Mouse (Mus musculus) limb, embryonic 10.5 days (tissue): ENCODE measurements around the gene Hbq1a. TPM values are rescaled to one million over a fixed set of nuclear protein-coding genes. Genes with fewer than 3 reads are reported as not detected.

ENCODE experiments used
- DNase-seq: peaks from one replicate; pipeline ENCODE4 v3.0.0-alpha.2; 2017; ENCODE audit warnings: low spot score
- H3K27ac ChIP-seq: fragments of 300-500 bp; sonication (generic); 2 replicates; pipeline ENCODE4 v1.5.1; 2016; ENCODE audit warnings: mild to moderate bottlenecking
- H3K27me3 ChIP-seq: fragments of 300-500 bp; sonication (generic); 2 replicates; pipeline ENCODE4 v1.6.1; 2016; ENCODE audit warnings: low read depth, mild to moderate bottlenecking; ENCODE audit not compliant: poor library complexity, severe bottlenecking
- H3K36me3 ChIP-seq: fragments of 300-500 bp; sonication (generic); 2 replicates; pipeline ENCODE4 v1.6.1; 2016; ENCODE audit warnings: mild to moderate bottlenecking, moderate library complexity
- H3K4me1 ChIP-seq: fragments of 300-500 bp; sonication (generic); 2 replicates; pipeline ENCODE4 v1.6.1; 2016
- H3K4me3 ChIP-seq: fragments of 300-500 bp; sonication (generic); 2 replicates; pipeline ENCODE4 v1.5.1; 2016; ENCODE audit warnings: mild to moderate bottlenecking, moderate library complexity
- H3K9me3 ChIP-seq: fragments of 300-500 bp; sonication (generic); replicated peaks from 2 replicates; pipeline ENCODE4 v1.6.1; 2016; ENCODE audit warnings: mild to moderate bottlenecking
- WGBS: fragments of 180-500 bp; shearing (Covaris S2); methylation state at CpG from one replicate; pipeline ENCODE4 v1.1.7; 2016; 5-methylcytosine and 5-hydroxymethylcytosine counted together
- polyA plus RNA-seq: library from polyadenylated mRNA; unstranded; fragments of >200 nt; fragmentation: Nextera tagmentation; extraction: Ambion mirVana; gene quantifications from 2 replicates; pipeline ENCODE4 v1.2.1, GENCODE M21; 2016

The Hbq1a gene
- polyA plus RNA-seq, 1 experiment from 2014 or later, result not detected

- no peaks in the 10 kb centered on the region for H3K27me3 ChIP-seq
- H3K27ac ChIP-seq, result no peak overlapping the region
- DNase-seq, result no peak
- H3K36me3 ChIP-seq, result peaks cover 13% of the 10 kb centered on the region
- peaks cover 36% of the 10 kb centered on the region for H3K4me1 ChIP-seq
- H3K4me3 ChIP-seq, result no peak overlapping the region
- 70% methylated on average over 6 of the region's 6 CpGs for WGBS
- no peaks in the 10 kb centered on the region for H3K9me3 ChIP-seq
Observed at GRCm38 (mm10) chr11:32345504-32346297, 45.8 kb downstream of the Hbq1a start.

GRCm38 (mm10) chr11:32347264-32347606 is 47.4 kb downstream of the Hbq1a start:
- H3K27ac ChIP-seq, result peak overlapping the region; percentile 98
- no peak for DNase-seq
- peak overlapping the region; percentile 90 for H3K4me3 ChIP-seq
- no peaks in the 10 kb centered on the region for H3K9me3 ChIP-seq
- 4% methylated on average over 10 of the region's 10 CpGs for WGBS
- peaks cover 28% of the 10 kb centered on the region for H3K36me3 ChIP-seq
- peaks cover 36% of the 10 kb centered on the region for H3K4me1 ChIP-seq
- H3K27me3 ChIP-seq, result no peaks in the 10 kb centered on the region

GRCm38 (mm10) chr11:32347607-32348432 is 48.0 kb downstream of the Hbq1a start, which contains the start of gene Sh3pxd2b:
Sh3pxd2b (plus strand) TSS chr11:32347820.
- peak within 1 kb of the TSS; percentile 98 for H3K27ac ChIP-seq
- peak within 1 kb of the TSS; percentile 90 for H3K4me3 ChIP-seq
- peak; percentile 86 for DNase-seq
- peaks cover 34% of the 10 kb centered on the region for H3K36me3 ChIP-seq
- peaks cover 36% of the 10 kb centered on the region for H3K4me1 ChIP-seq
- no peaks in the 10 kb centered on the region for H3K9me3 ChIP-seq
- WGBS, result under 1% methylated on average over 86 of the region's 86 CpGs
- no peaks in the 10 kb centered on the region for H3K27me3 ChIP-seq

GRCm38 (mm10) chr11:32348433-32349283 is 48.8 kb downstream of the Hbq1a start:
- WGBS, result 39% methylated on average over 9 of the region's 9 CpGs
- Histone ChIP-seq H3K27ac (peak overlapping the region; percentile 98), H3K4me3 (peak overlapping the region; percentile 90), H3K27me3 (no peaks in the 10 kb centered on the region), H3K36me3 (peaks cover 42% of the 10 kb centered on the region), H3K9me3 (no peaks in the 10 kb centered on the region), H3K4me1 (peaks cover 36% of the 10 kb centered on the region)
- peak; percentile 44 for DNase-seq

GRCm38 (mm10) chr11:32349284-32349953 is 49.5 kb downstream of the Hbq1a start:
- peaks cover 50% of the 10 kb centered on the region for H3K36me3 ChIP-seq

More at GRCm38 (mm10) chr11:32349284-32349953, 49.5 kb downstream of the Hbq1a start:
- no peaks in the 10 kb centered on the region for H3K27me3 ChIP-seq
- H3K27ac ChIP-seq, result peak overlapping the region; percentile 98
- 79% methylated on average over 13 of the region's 13 CpGs for WGBS
- H3K4me1 ChIP-seq, result peaks cover 36% of the 10 kb centered on the region
- H3K9me3 ChIP-seq, result no peaks in the 10 kb centered on the region
- DNase-seq, result no peak
- peak overlapping the region; percentile 90 for H3K4me3 ChIP-seq

Other genes with a start within 250 kb of the Hbq1a start
- gene Il9r, start 99.8 kb upstream of the Hbq1a start, polyA plus RNA-seq, result not detected in 2 replicates
- 115 and 121 TPM in 2 replicates for gene Snrnp25, start 94.7 kb upstream of the Hbq1a start, polyA plus RNA-seq
- gene Rhbdf1, start 77.8 kb upstream of the Hbq1a start, polyA plus RNA-seq, result 28.1 and 31.1 TPM in 2 replicates
- gene Mpg, start 73.6 kb upstream of the Hbq1a start, polyA plus RNA-seq, result 36.2 and 45.2 TPM in 2 replicates
- gene Nprl3, start 32.4 kb upstream of the Hbq1a start, polyA plus RNA-seq, result 43.7 and 51.8 TPM in 2 replicates
- gene Hba-x, start 23.7 kb upstream of the Hbq1a start, polyA plus RNA-seq, result 2,528 and 3,017 TPM in 2 replicates
- gene Hba-a1, start 16.6 kb upstream of the Hbq1a start, polyA plus RNA-seq, result 1,811 and 2,033 TPM in 2 replicates
- 5.7 and 5.9 TPM in 2 replicates for gene Hbq1b, start 13.1 kb upstream of the Hbq1a start, polyA plus RNA-seq
- gene Hba-a2, start 3.6 kb upstream of the Hbq1a start, polyA plus RNA-seq, result 3,476 and 3,759 TPM in 2 replicates
- 25.0 and 31.3 TPM in 2 replicates for gene Sh3pxd2b, start 47.8 kb downstream of the Hbq1a start, polyA plus RNA-seq
- gene Ubtd2, start 155.3 kb downstream of the Hbq1a start, polyA plus RNA-seq, result 74.2 and 82.0 TPM in 2 replicates
- 0.38 TPM in 1 of 2 replicates, not detected in the other for gene Efcab9, start 232.0 kb downstream of the Hbq1a start, polyA plus RNA-seq
- gene Stk10, start 233.2 kb downstream of the Hbq1a start, polyA plus RNA-seq, result 2.2 and 2.8 TPM in 2 replicates